Mouse (Mus musculus) layer of hippocampus, postnatal 36 days (tissue): ENCODE data around the gene Olfr463. TPM values are rescaled to one million over a fixed set of nuclear protein-coding genes. Genes with fewer than 3 reads are reported as not detected.

Experiments used
- DNase-seq, 2 experiments: peaks; one replicate each; pipeline ENCODE4 v3.0.0; 2022
- total RNA-seq, 2 experiments: library from RNA; stranded (reverse); gene quantifications; 2 replicates each; pipeline ENCODE4 v1.2.3; 2021

The Olfr463 gene
- total RNA-seq, 2 experiments from 2014 or later = not detected

GRCm38 (mm10) chr11:87846968-87847600 lies 50.1 kb downstream of the Olfr463 start:
- DNase-seq = no peak

Other genes with a start within 250 kb of the Olfr463 start
- gene Rnf43, start 234.7 kb downstream of the Olfr463 start, total RNA-seq = 1 to 10 TPM; 2.0 to 2.6 TPM
- 10 to 100 TPM; 71.7 to 78.7 TPM for gene Supt4a, start 159.8 kb downstream of the Olfr463 start, total RNA-seq
- gene Tspoap1, start 136.8 kb downstream of the Olfr463 start, total RNA-seq = 100 to 1,000 TPM; 146 to 163 TPM
- under 1 TPM; 0.28 to 0.60 TPM for gene Mpo, start 103.8 kb downstream of the Olfr463 start, total RNA-seq
- gene Lpo, start 69.1 kb downstream of the Olfr463 start, total RNA-seq = under 1 TPM; 0.12 to 0.18 TPM
- 1 to 10 TPM; 4.5 to 5.1 TPM for gene Mks1, start 44.2 kb downstream of the Olfr463 start, total RNA-seq
- not detected for gene Epx, start 21.9 kb downstream of the Olfr463 start, total RNA-seq
- not detected for gene Olfr462, start 5.1 kb downstream of the Olfr463 start, total RNA-seq
- not detected for gene Olfr464, start 23.6 kb upstream of the Olfr463 start, total RNA-seq
- gene Dynll2, start 90.1 kb upstream of the Olfr463 start, total RNA-seq = 100 to 1,000 TPM; 446 to 473 TPM
- 100 to 1,000 TPM; 232 to 248 TPM for gene Srsf1, start 150.0 kb upstream of the Olfr463 start, total RNA-seq
- 10 to 100 TPM; 20.2 to 22.6 TPM for gene Vezf1, start 170.9 kb upstream of the Olfr463 start, total RNA-seq
- gene Cuedc1, start 200.7 kb upstream of the Olfr463 start, total RNA-seq = 10 to 100 TPM; 27.9 to 31.4 TPM